Mouse (Mus musculus): ENCODE measurements around the gene Slc19a3. TPM values are rescaled to one million over a fixed set of nuclear protein-coding genes. Genes with fewer than 3 reads are reported as not detected.

Slc19a3 gene
- total and polyA plus RNA-seq, 3 experiments: 0.46 to 3.1 (median 1.3) TPM

DNA sequence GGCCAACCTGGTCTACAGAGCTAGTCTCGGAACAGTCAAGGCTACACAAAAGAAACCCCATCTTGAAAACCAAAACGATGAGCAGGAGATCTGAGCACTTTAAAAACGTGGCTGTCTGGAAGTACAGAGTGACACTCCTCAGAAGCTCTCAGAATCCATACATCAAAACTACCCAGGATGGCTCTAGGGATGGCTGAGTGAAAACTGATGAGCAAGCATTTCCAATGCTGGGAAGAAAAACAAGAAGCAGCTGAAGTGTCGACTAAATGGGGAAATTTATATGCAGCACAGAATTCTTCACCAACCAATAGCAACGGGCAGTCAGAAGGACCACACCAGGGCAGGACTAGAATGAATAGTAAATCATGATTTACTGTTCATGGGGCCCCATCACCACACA is 3.7 kb downstream of the Slc19a3 start:
- TF ChIP-seq GABPA (IDR thresholded peaks at IDR 0.05; ENCODE audit: insufficient replicate concordance, low read depth, low read length) (no peak), MAFK (IDR thresholded peaks at IDR 0.05; ENCODE audit: insufficient replicate concordance, low read length) (peak; percentile 74; the same call in 1 of the 2 replicates)
- in situ Hi-C loops (cut with MboI; ENCODE audit: low pct_ligation_motif_present, low pct_unique_long_range_greater_than_20kb, low sequenced_read_pairs): no loop called here
- no peak overlapping the region for H3K9ac ChIP-seq (ENCODE audit: insufficient read depth, low read depth)

GRCm38 (mm10) chr1:83032508-83032907 is 5.7 kb downstream of the Slc19a3 start:
- dilution Hi-C loops (cut with MboI; ENCODE audit: extremely low pct_ligation_motif_present, extremely low pct_unique_long_range_greater_than_20kb, low sequenced_read_pairs) (no loop called here), in situ Hi-C loops (cut with MboI; ENCODE audit: low pct_ligation_motif_present, low pct_unique_long_range_greater_than_20kb, low sequenced_read_pairs) (no loop called here)
- H3K9me3 ChIP-seq (replicated peaks; ENCODE audit: low read length): no peaks in the 10 kb centered on the region
- no peaks in the 10 kb centered on the region for H3K79me2 ChIP-seq (replicated peaks; ENCODE audit: control insufficient read depth, extremely low read depth, insufficient read depth, poor library complexity, severe bottlenecking)
- DNase-seq (ENCODE audit: extremely low read depth): no peak
- H3K4me1 ChIP-seq (ENCODE audit: control insufficient read depth in 1 of 2, insufficient read depth in 2 of 2): peaks cover 6 to 11% of the 10 kb centered on the region in 2 experiments
- TF ChIP-seq SIN3A (IDR thresholded peaks at IDR 0.05; ENCODE audit: low read length) (no peak), USF2 (conservative IDR thresholded peaks at IDR 0.05; ENCODE audit: low read depth, low read length) (no peak), ELF1 (IDR thresholded peaks at IDR 0.05; ENCODE audit: low read depth, low read length) (no peak)
- H3K4me3 ChIP-seq (replicated peaks in 1 of 3; ENCODE audit: low read depth in 2 of 3, low read length in 2 of 3, poor library complexity in 1 of 3): no peak overlapping the region
- no peaks in the 10 kb centered on the region for H3K36me3 ChIP-seq (replicated peaks in 1 of 2; ENCODE audit: control insufficient read depth in 1 of 2, insufficient read depth in 1 of 2, low read length in 1 of 2)
- H3K27me3 ChIP-seq (replicated peaks): no peaks in the 10 kb centered on the region
- H3K4me2 ChIP-seq (ENCODE audit: insufficient read depth, low read depth, poor library complexity, severe bottlenecking): no peak overlapping the region
- no peak overlapping the region for H3K27ac ChIP-seq (ENCODE audit: insufficient read depth, low read depth)
- no peak overlapping the region for H3K9ac ChIP-seq (ENCODE audit: insufficient read depth, low read depth)

More for the DNA sequence above, 3.7 kb downstream of the Slc19a3 start:
- Histone ChIP-seq H3K79me2 (replicated peaks; ENCODE audit: control insufficient read depth, extremely low read depth, insufficient read depth, poor library complexity, severe bottlenecking) (no peaks in the 10 kb centered on the region), H3K4me2 (ENCODE audit: insufficient read depth, low read depth, poor library complexity, severe bottlenecking) (no peak overlapping the region), H3K27ac (ENCODE audit: insufficient read depth, low read depth) (no peak overlapping the region), H3K4me3 (replicated peaks in 1 of 3; ENCODE audit: low read depth in 2 of 3, low read length in 2 of 3, poor library complexity in 1 of 3) (no peak overlapping the region), H3K36me3 (replicated peaks in 1 of 2; ENCODE audit: control insufficient read depth in 1 of 2, insufficient read depth in 1 of 2, low read length in 1 of 2) (no peaks in the 10 kb centered on the region), H3K4me1 (ENCODE audit: control insufficient read depth in 1 of 2, insufficient read depth in 2 of 2) (peaks cover 6 to 11% of the 10 kb centered on the region in 2 experiments), H3K9me3 (replicated peaks; ENCODE audit: low read length) (no peaks in the 10 kb centered on the region), H3K27me3 (replicated peaks) (no peaks in the 10 kb centered on the region)
- dilution Hi-C loops (cut with MboI; ENCODE audit: extremely low pct_ligation_motif_present, extremely low pct_unique_long_range_greater_than_20kb, low sequenced_read_pairs): no loop called here
- DNase-seq (ENCODE audit: extremely low read depth): no peak

- H3K27me3 ChIP-seq (replicated peaks): no peaks in the 10 kb centered on the region
- no peaks in the 10 kb centered on the region for H3K36me3 ChIP-seq (replicated peaks in 1 of 2; ENCODE audit: control insufficient read depth in 1 of 2, insufficient read depth in 1 of 2, low read length in 1 of 2)
- H3K9me3 ChIP-seq (replicated peaks; ENCODE audit: low read length): no peaks in the 10 kb centered on the region
- H3K9ac ChIP-seq (ENCODE audit: insufficient read depth, low read depth): no peak overlapping the region; the same call in 1 of the 2 replicates
- TF ChIP-seq ELF1 (IDR thresholded peaks at IDR 0.05; ENCODE audit: low read depth, low read length) (no peak), JUN (IDR thresholded peaks at IDR 0.05; ENCODE audit: insufficient read depth, low read depth, low read length) (no peak), ETS1 (conservative IDR thresholded peaks at IDR 0.05; ENCODE audit: low read depth, low read length) (no peak), SMC3 (IDR thresholded peaks at IDR 0.05; ENCODE audit: low read depth, low read length) (no peak), HCFC1 (IDR thresholded peaks at IDR 0.05; ENCODE audit: low read depth, low read length) (no peak), USF2 (conservative IDR thresholded peaks at IDR 0.05; ENCODE audit: low read depth, low read length) (no peak), RCOR1 (conservative IDR thresholded peaks at IDR 0.05; ENCODE audit: low read depth, low read length) (no peak), TCF12 (IDR thresholded peaks at IDR 0.05; ENCODE audit: low read depth, low read length) (no peak), TBP (conservative IDR thresholded peaks at IDR 0.05; ENCODE audit: low read depth, low read length) (no peak)
- in situ Hi-C loops (cut with MboI; ENCODE audit: low pct_ligation_motif_present, low pct_unique_long_range_greater_than_20kb, low sequenced_read_pairs): no loop called here
- no peaks in the 10 kb centered on the region for H3K79me2 ChIP-seq (replicated peaks; ENCODE audit: control insufficient read depth, extremely low read depth, insufficient read depth, poor library complexity, severe bottlenecking)
- dilution Hi-C loops (cut with MboI; ENCODE audit: extremely low pct_ligation_motif_present, extremely low pct_unique_long_range_greater_than_20kb, low sequenced_read_pairs): no loop called here
- no peak overlapping the region for H3K4me2 ChIP-seq (ENCODE audit: insufficient read depth, low read depth, poor library complexity, severe bottlenecking)
- no peak overlapping the region for H3K27ac ChIP-seq (ENCODE audit: insufficient read depth, low read depth)
- H3K4me3 ChIP-seq (replicated peaks in 1 of 3; ENCODE audit: low read depth in 2 of 3, low read length in 2 of 3, poor library complexity in 1 of 3): no peak overlapping the region
- H3K4me1 ChIP-seq (ENCODE audit: control insufficient read depth in 1 of 2, insufficient read depth in 2 of 2): peaks cover 6 to 11% of the 10 kb centered on the region in 2 experiments
- DNase-seq (ENCODE audit: extremely low read depth): no peak
Measured at GRCm38 (mm10) chr1:83031950-83032349, 6.3 kb downstream of the Slc19a3 start.
